Mouse (Mus musculus): ENCODE measurements around the gene Olfr512.

Gene Olfr512

GRCm38 (mm10) chr7:108713020-108713419 is at the start of gene Olfr512:
TSS of gene Olfr512 (plus strand) at chr7:108713320.
- no peak for DNase-seq (ENCODE audit: low spot score in 2 of 2)

GRCm38 (mm10) chr7:108666118-108666517 is 47.0 kb upstream of the Olfr512 start, which contains the start of gene Olfr510:
TSS of gene Olfr510 (plus strand) at chr7:108666418.
- no peak for DNase-seq (ENCODE audit: low spot score in 2 of 2)

GRCm38 (mm10) chr7:108671058-108671457 is 42.1 kb upstream of the Olfr512 start:
- DNase-seq (ENCODE audit: low spot score in 2 of 2) = no peak

- DNase-seq (ENCODE audit: low spot score in 2 of 2) = no peak
These were observed 34.2 kb upstream of the Olfr512 start for GRCm38 (mm10) chr7:108678886-108679285.

GRCm38 (mm10) chr7:108750673-108751072 is 37.6 kb downstream of the Olfr512 start, which contains the start of gene Olfr513:
TSS of gene Olfr513 (plus strand) at chr7:108750973.
- DNase-seq (ENCODE audit: low spot score in 2 of 2) = no peak

GRCm38 (mm10) chr7:108760411-108760810 is 47.3 kb downstream of the Olfr512 start:
- DNase-seq (ENCODE audit: low spot score in 2 of 2) = no peak
